Mouse (Mus musculus): ENCODE results near the gene Insr.

DNA sequence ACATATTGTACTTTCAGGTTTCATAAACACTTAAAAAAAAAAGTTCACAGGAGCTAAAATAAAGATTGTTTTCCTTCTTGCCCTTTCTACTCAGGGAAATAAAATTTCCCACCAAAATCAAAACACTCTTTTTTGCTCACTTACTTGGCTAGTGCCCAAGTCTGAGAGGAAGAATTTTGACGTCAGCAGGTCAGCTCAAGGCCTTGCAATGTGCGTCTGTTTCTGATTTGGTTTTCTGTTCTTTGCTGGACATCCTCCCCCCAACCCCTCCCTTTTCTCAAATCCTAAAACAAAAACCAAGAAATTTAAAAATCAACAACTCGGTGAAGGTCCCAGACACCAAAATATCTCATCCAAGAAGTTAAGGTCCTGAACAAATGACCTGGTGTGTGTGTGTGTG, 70.1 kb downstream of the Insr start:
- TF ChIP-seq CTCF (IDR thresholded peaks at IDR 0.05; ENCODE audit: low read depth, low read length) (no peak), POLR2A (IDR thresholded peaks at IDR 0.05; ENCODE audit: borderline replicate concordance, low read depth, low read length) (no peak)
